Mouse (Mus musculus): ENCODE measurements around the gene Ptpn22. TPM values are rescaled to one million over a fixed set of nuclear protein-coding genes. Genes with fewer than 3 reads are reported as not detected.

The Ptpn22 gene
- polyA plus RNA-seq, 2 experiments, result 1.3 to 1.5 TPM

- Histone ChIP-seq H3K36me3 (replicated peaks; ENCODE audit: control insufficient read depth, insufficient read depth, low read depth) (no peaks in the 10 kb centered on the region), H3K9me3 (ENCODE audit: control insufficient read depth, low read length) (no peaks in the 10 kb centered on the region), H3K9ac (replicated peaks) (peak overlapping the region; percentile 48), H3K27ac (no peak overlapping the region; the same call in 1 of the 2 replicates), H3K27me3 (ENCODE audit: control insufficient read depth, insufficient read depth, low read length) (no peaks in the 10 kb centered on the region), H3K4me1 (replicated peaks; ENCODE audit: control insufficient read depth in 2 of 2, insufficient read depth in 2 of 2, low read length in 1 of 2) (peaks cover 11 to 17% of the 10 kb centered on the region in 2 experiments), H3K4me2 (ENCODE audit: low read depth) (peak overlapping the region; percentile 93), H3K4me3 (ENCODE audit: insufficient read depth in 1 of 2, low read depth in 2 of 2, low read length in 2 of 2) (peak overlapping the region; percentile 46 to 67; a peak in 3 of 4 replicates)
- ATAC-seq (ENCODE audit: insufficient read depth), result no peak
- DNase-seq (ENCODE audit: low read depth in 3 of 3, low spot score in 3 of 3), result no peak
- TF ChIP-seq CTCF (IDR thresholded peaks at IDR 0.05; ENCODE audit: low read depth) (no peak), EP300 (IDR thresholded peaks at IDR 0.05; ENCODE audit: low read depth) (no peak)
- 30% methylated on average over 3 of the region's 3 CpGs for WGBS (ENCODE audit: insufficient replicate concordance)
Observed at GRCm38 (mm10) chr3:103916839-103917237, 57.2 kb downstream of the Ptpn22 start.

GRCm38 (mm10) chr3:103920094-103920493 lies 60.5 kb downstream of the Ptpn22 start:
- TF ChIP-seq CTCF (IDR thresholded peaks at IDR 0.05; ENCODE audit: low read depth) (no peak), EP300 (IDR thresholded peaks at IDR 0.05; ENCODE audit: low read depth) (no peak)
- DNase-seq (ENCODE audit: low read depth in 3 of 3, low spot score in 3 of 3), result no peak
- H3K4me1 ChIP-seq (replicated peaks; ENCODE audit: control insufficient read depth in 2 of 2, insufficient read depth in 2 of 2, low read length in 1 of 2), result peaks cover 15 to 21% of the 10 kb centered on the region in 2 experiments
- H3K27ac ChIP-seq, result no peak overlapping the region
- H3K9ac ChIP-seq (replicated peaks), result no peak overlapping the region
- H3K9me3 ChIP-seq (ENCODE audit: control insufficient read depth, low read length), result no peaks in the 10 kb centered on the region
- WGBS (ENCODE audit: insufficient replicate concordance), result 68% methylated on average over 1 of the region's 1 CpGs
- no peaks in the 10 kb centered on the region for H3K36me3 ChIP-seq (replicated peaks; ENCODE audit: control insufficient read depth, insufficient read depth, low read depth)
- ATAC-seq (ENCODE audit: insufficient read depth), result no peak
- H3K4me2 ChIP-seq (ENCODE audit: low read depth), result no peak overlapping the region
- H3K27me3 ChIP-seq (ENCODE audit: control insufficient read depth, insufficient read depth, low read length), result no peaks in the 10 kb centered on the region
- no peak overlapping the region for H3K4me3 ChIP-seq (ENCODE audit: insufficient read depth in 1 of 2, low read depth in 2 of 2, low read length in 2 of 2)

GRCm38 (mm10) chr3:103925302-103925701 lies 65.7 kb downstream of the Ptpn22 start:
- H3K9ac ChIP-seq (replicated peaks), result no peak overlapping the region
- peaks cover 7% of the 10 kb centered on the region for H3K36me3 ChIP-seq (replicated peaks; ENCODE audit: control insufficient read depth, insufficient read depth, low read depth)
- 48% methylated on average over 3 of the region's 3 CpGs for WGBS (ENCODE audit: insufficient replicate concordance)
- no peak overlapping the region for H3K27ac ChIP-seq
- DNase-seq (ENCODE audit: low read depth in 3 of 3, low spot score in 3 of 3) (no peak), ATAC-seq (ENCODE audit: insufficient read depth) (no peak)
- no peak overlapping the region for H3K4me2 ChIP-seq (ENCODE audit: low read depth)
- no peaks in the 10 kb centered on the region for H3K9me3 ChIP-seq (ENCODE audit: control insufficient read depth, low read length)
- H3K4me3 ChIP-seq (ENCODE audit: insufficient read depth in 1 of 2, low read depth in 2 of 2, low read length in 2 of 2), result no peak overlapping the region
- peaks cover 8% of the 10 kb centered on the region in 2 experiments for H3K4me1 ChIP-seq (replicated peaks; ENCODE audit: control insufficient read depth in 2 of 2, insufficient read depth in 2 of 2, low read length in 1 of 2)
- TF ChIP-seq EP300 (IDR thresholded peaks at IDR 0.05; ENCODE audit: low read depth) (no peak), CTCF (IDR thresholded peaks at IDR 0.05; ENCODE audit: low read depth) (no peak)
- no peaks in the 10 kb centered on the region for H3K27me3 ChIP-seq (ENCODE audit: control insufficient read depth, insufficient read depth, low read length)

GRCm38 (mm10) chr3:103927511-103927910 lies 67.9 kb downstream of the Ptpn22 start:
- no peak overlapping the region for H3K9ac ChIP-seq (replicated peaks)
- H3K36me3 ChIP-seq (replicated peaks; ENCODE audit: control insufficient read depth, insufficient read depth, low read depth), result peaks cover 7% of the 10 kb centered on the region
- no peak overlapping the region for H3K4me3 ChIP-seq (ENCODE audit: insufficient read depth in 1 of 2, low read depth in 2 of 2, low read length in 2 of 2)
- 45% methylated on average over 6 of the region's 6 CpGs for WGBS (ENCODE audit: insufficient replicate concordance)
- TF ChIP-seq EP300 (IDR thresholded peaks at IDR 0.05; ENCODE audit: low read depth) (no peak), CTCF (IDR thresholded peaks at IDR 0.05; ENCODE audit: low read depth) (no peak)
- no peak overlapping the region for H3K27ac ChIP-seq
- H3K4me1 ChIP-seq (replicated peaks; ENCODE audit: control insufficient read depth in 2 of 2, insufficient read depth in 2 of 2, low read length in 1 of 2), result peaks cover 3 to 6% of the 10 kb centered on the region in 2 experiments; a peak in 3 of 4 replicates
- H3K9me3 ChIP-seq (ENCODE audit: control insufficient read depth, low read length), result no peaks in the 10 kb centered on the region
- 0 out of 2 replicates have a peak overlapping the region, but pooled peaks have one; percentile 20 for H3K4me2 ChIP-seq (ENCODE audit: low read depth)
- ATAC-seq (ENCODE audit: insufficient read depth) (peak; percentile 65; the same call in 1 of the 2 replicates), DNase-seq (ENCODE audit: low read depth in 3 of 3, low spot score in 3 of 3) (no peak)
- no peaks in the 10 kb centered on the region for H3K27me3 ChIP-seq (ENCODE audit: control insufficient read depth, insufficient read depth, low read length)

DNA sequence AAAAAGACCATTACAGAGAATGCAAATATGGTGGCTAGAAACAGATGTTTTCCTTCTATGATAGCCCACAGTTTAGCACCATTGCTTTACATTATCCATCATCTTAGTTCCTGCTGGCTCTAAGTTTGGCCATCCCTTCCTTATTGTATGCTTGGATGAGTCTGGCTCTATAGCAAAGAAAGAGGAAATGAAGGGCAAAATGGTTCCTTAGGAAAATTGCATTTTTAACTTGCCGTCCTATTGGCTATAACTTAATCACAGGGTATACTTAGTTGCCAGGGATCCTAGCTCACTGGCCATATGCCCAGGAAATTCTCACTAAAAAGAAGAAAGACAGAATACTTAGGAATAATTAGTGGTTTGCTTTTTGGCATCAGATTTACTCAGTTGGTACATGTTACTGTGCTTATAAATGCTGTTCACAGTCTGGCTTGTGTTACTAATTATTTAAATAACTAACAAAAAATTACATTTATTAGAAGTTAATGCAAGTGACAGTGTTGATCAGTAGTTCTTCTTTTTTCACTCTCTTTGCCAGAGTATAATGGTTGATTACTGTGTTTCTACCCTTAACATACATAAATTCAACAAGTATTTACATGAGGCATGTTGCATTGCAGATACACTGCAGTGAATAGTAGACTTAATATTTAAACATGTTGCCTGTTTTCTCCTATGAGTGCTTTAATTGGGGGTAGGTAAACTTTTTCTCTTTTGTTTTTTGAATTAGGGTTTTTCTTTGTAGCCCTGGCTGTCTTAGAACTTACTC lies 85.4 kb downstream of the Ptpn22 start:
- WGBS (ENCODE audit: insufficient replicate concordance), result 70% methylated on average over 1 of the region's 1 CpGs
- DNase-seq (ENCODE audit: low read depth in 3 of 3, low spot score in 3 of 3) (no peak), ATAC-seq (ENCODE audit: insufficient read depth) (no peak)
- no peak overlapping the region for H3K9ac ChIP-seq (replicated peaks)
- H3K4me2 ChIP-seq (ENCODE audit: low read depth), result no peak overlapping the region
- no peak overlapping the region for H3K4me3 ChIP-seq (ENCODE audit: insufficient read depth in 1 of 2, low read depth in 2 of 2, low read length in 2 of 2)
- H3K27me3 ChIP-seq (ENCODE audit: control insufficient read depth, insufficient read depth, low read length), result no peaks in the 10 kb centered on the region
- TF ChIP-seq EP300 (IDR thresholded peaks at IDR 0.05; ENCODE audit: low read depth), result no peak
- no peak for TF ChIP-seq CTCF (IDR thresholded peaks at IDR 0.05; ENCODE audit: low read depth)
- H3K4me1 ChIP-seq (replicated peaks; ENCODE audit: control insufficient read depth in 2 of 2, insufficient read depth in 2 of 2, low read length in 1 of 2), result no peaks in the 10 kb centered on the region
- H3K9me3 ChIP-seq (ENCODE audit: control insufficient read depth, low read length), result no peaks in the 10 kb centered on the region
- H3K27ac ChIP-seq, result no peak overlapping the region
- no peaks in the 10 kb centered on the region for H3K36me3 ChIP-seq (replicated peaks; ENCODE audit: control insufficient read depth, insufficient read depth, low read depth)
